Mouse (Mus musculus) forebrain, embryonic 13.5 days (tissue): ENCODE results near the gene Gm15557. TPM values are rescaled to one million over a fixed set of nuclear protein-coding genes. Genes with fewer than 3 reads are reported as not detected.

Experiments
- ATAC-seq: fragments of 200-750 bp; cut with Nextera tagmentation; 2 replicates; pipeline ENCODE4 v1.8.0; 2017
- H3K27ac ChIP-seq: fragments of 300-500 bp; sonication (generic); 2 replicates; pipeline ENCODE4 v1.5.1; 2015; ENCODE audit warnings: inconsistent platforms, mild to moderate bottlenecking, moderate library complexity
- H3K27me3 ChIP-seq: fragments of 300-500 bp; sonication (generic); 2 replicates; pipeline ENCODE4 v1.6.1; 2015; ENCODE audit warnings: mild to moderate bottlenecking, inconsistent platforms
- H3K36me3 ChIP-seq: fragments of 300-500 bp; sonication (generic); 2 replicates; pipeline ENCODE4 v1.6.1; 2015; ENCODE audit warnings: mild to moderate bottlenecking, inconsistent platforms; ENCODE audit not compliant: poor library complexity, severe bottlenecking
- H3K4me1 ChIP-seq: fragments of 300-500 bp; sonication (generic); 2 replicates; pipeline ENCODE4 v1.6.1; 2015; ENCODE audit warnings: inconsistent platforms
- H3K4me2 ChIP-seq: fragments of 300-500 bp; sonication (generic); 2 replicates; pipeline ENCODE4 v1.6.1; 2015; ENCODE audit warnings: inconsistent platforms, mild to moderate bottlenecking, moderate library complexity
- H3K4me3 ChIP-seq: fragments of 300-500 bp; sonication (generic); 2 replicates; pipeline ENCODE4 v1.5.1; 2015; ENCODE audit warnings: mild to moderate bottlenecking, inconsistent platforms
- H3K9ac ChIP-seq: fragments of 300-500 bp; sonication (generic); 2 replicates; pipeline ENCODE4 v1.6.1; 2015; ENCODE audit warnings: mild to moderate bottlenecking, inconsistent platforms
- H3K9me3 ChIP-seq: fragments of 300-500 bp; sonication (generic); replicated peaks from 2 replicates; pipeline ENCODE4 v1.6.1; 2016; ENCODE audit warnings: inconsistent platforms
- WGBS: fragments of 180-500 bp; shearing (Covaris S2); methylation state at CpG from one replicate; pipeline ENCODE4 v1.1.7; 2015; 5-methylcytosine and 5-hydroxymethylcytosine counted together
- polyA plus RNA-seq: library from polyadenylated mRNA; unstranded; fragments of >200 nt; fragmentation: Nextera tagmentation; extraction: Ambion mirVana; gene quantifications from 2 replicates; pipeline ENCODE4 v1.2.1, GENCODE M21; 2015

Gene Gm15557
- polyA plus RNA-seq, 1 experiment from 2014 or later = not detected

- Histone ChIP-seq H3K27ac (peak within 1 kb of the TSS; percentile 88), H3K4me2 (peak within 1 kb of the TSS; percentile 73), H3K36me3 (no peaks in the 10 kb centered on the region), H3K9me3 (no peaks in the 10 kb centered on the region), H3K4me3 (peak within 1 kb of the TSS; percentile 92), H3K27me3 (peaks cover 5% of the 10 kb centered on the region; the same call in 1 of the 2 replicates), H3K4me1 (peaks cover 10% of the 10 kb centered on the region), H3K9ac (peak within 1 kb of the TSS; percentile 97)
- under 1% methylated on average over 57 of the region's 59 CpGs for WGBS
- ATAC-seq = peak; percentile 98
Measured at GRCm38 (mm10) chr2:155956134-155957059, 15.9 kb downstream of the Gm15557 start, which contains the start of gene Cep250. Gene Cep250 (plus strand): TSS chr2:155956458.

GRCm38 (mm10) chr2:155959981-155960380 is 19.5 kb downstream of the Gm15557 start:
- peaks cover 32% of the 10 kb centered on the region for H3K36me3 ChIP-seq
- WGBS = 93% methylated on average over 5 of the region's 5 CpGs
- peaks cover 13% of the 10 kb centered on the region for H3K4me1 ChIP-seq
- H3K9ac ChIP-seq = no peak overlapping the region
- no peak for ATAC-seq
- no peak overlapping the region for H3K4me3 ChIP-seq
- no peak overlapping the region for H3K27ac ChIP-seq
- no peaks in the 10 kb centered on the region for H3K9me3 ChIP-seq
- no peaks in the 10 kb centered on the region for H3K27me3 ChIP-seq
- H3K4me2 ChIP-seq = no peak overlapping the region

GRCm38 (mm10) chr2:155961862-155962261 is 21.3 kb downstream of the Gm15557 start:
- no peak overlapping the region for H3K27ac ChIP-seq

GRCm38 (mm10) chr2:155962991-155963390 is 22.5 kb downstream of the Gm15557 start:
- no peak overlapping the region for H3K9ac ChIP-seq
- H3K27ac ChIP-seq = no peak overlapping the region
- no peak for ATAC-seq
- peaks cover 3% of the 10 kb centered on the region; the same call in 1 of the 2 replicates for H3K4me1 ChIP-seq
- no peak overlapping the region for H3K4me3 ChIP-seq
- 47% methylated on average over 1 of the region's 1 CpGs for WGBS
- H3K4me2 ChIP-seq = no peak overlapping the region
- no peaks in the 10 kb centered on the region for H3K27me3 ChIP-seq
- H3K9me3 ChIP-seq = no peaks in the 10 kb centered on the region
- H3K36me3 ChIP-seq = peaks cover 61% of the 10 kb centered on the region

More at GRCm38 (mm10) chr2:155961862-155962261, 21.3 kb downstream of the Gm15557 start:
- Histone ChIP-seq H3K4me3 (no peak overlapping the region), H3K9me3 (no peaks in the 10 kb centered on the region), H3K36me3 (peaks cover 50% of the 10 kb centered on the region), H3K4me2 (no peak overlapping the region), H3K27me3 (no peaks in the 10 kb centered on the region), H3K9ac (no peak overlapping the region), H3K4me1 (peaks cover 13% of the 10 kb centered on the region)
- no peak for ATAC-seq
- 80% methylated on average over 10 of the region's 10 CpGs for WGBS

- H3K36me3 ChIP-seq = peaks cover 94% of the 10 kb centered on the region
Measured at GRCm38 (mm10) chr2:155973348-155973747, 32.8 kb downstream of the Gm15557 start.

GRCm38 (mm10) chr2:155974087-155974731 is 33.7 kb downstream of the Gm15557 start:
- Histone ChIP-seq H3K9ac (no peak overlapping the region), H3K4me1 (no peaks in the 10 kb centered on the region), H3K4me3 (no peak overlapping the region), H3K4me2 (no peak overlapping the region), H3K9me3 (no peaks in the 10 kb centered on the region), H3K27ac (no peak overlapping the region), H3K27me3 (no peaks in the 10 kb centered on the region), H3K36me3 (peaks cover 94% of the 10 kb centered on the region)
- no peak for ATAC-seq
- 81% methylated on average over 14 of the region's 14 CpGs for WGBS

More at GRCm38 (mm10) chr2:155973348-155973747, 32.8 kb downstream of the Gm15557 start:
- no peak for ATAC-seq
- WGBS = 87% methylated on average over 6 of the region's 6 CpGs
- H3K9me3 ChIP-seq = no peaks in the 10 kb centered on the region
- H3K27ac ChIP-seq = no peak overlapping the region
- no peak overlapping the region for H3K9ac ChIP-seq
- H3K4me2 ChIP-seq = no peak overlapping the region
- H3K4me1 ChIP-seq = no peaks in the 10 kb centered on the region
- H3K27me3 ChIP-seq = no peaks in the 10 kb centered on the region
- no peak overlapping the region for H3K4me3 ChIP-seq

- no peak overlapping the region for H3K4me3 ChIP-seq
- no peaks in the 10 kb centered on the region for H3K9me3 ChIP-seq
- H3K9ac ChIP-seq = no peak overlapping the region
- ATAC-seq = no peak
- H3K27me3 ChIP-seq = no peaks in the 10 kb centered on the region
- 89% methylated on average over 5 of the region's 5 CpGs for WGBS
- H3K4me1 ChIP-seq = no peaks in the 10 kb centered on the region
- H3K4me2 ChIP-seq = no peak overlapping the region
- H3K27ac ChIP-seq = no peak overlapping the region
- H3K36me3 ChIP-seq = peaks cover 96% of the 10 kb centered on the region
Measured at GRCm38 (mm10) chr2:155979328-155979991, 38.9 kb downstream of the Gm15557 start.

- H3K4me1 ChIP-seq = no peaks in the 10 kb centered on the region
Measured at GRCm38 (mm10) chr2:155985776-155986175, 45.2 kb downstream of the Gm15557 start.

GRCm38 (mm10) chr2:155987131-155987530 is 46.6 kb downstream of the Gm15557 start:
- Histone ChIP-seq H3K4me3 (no peak overlapping the region), H3K9me3 (no peaks in the 10 kb centered on the region), H3K27ac (no peak overlapping the region), H3K9ac (no peak overlapping the region), H3K4me1 (no peaks in the 10 kb centered on the region), H3K4me2 (no peak overlapping the region), H3K36me3 (peaks cover 100% of the 10 kb centered on the region), H3K27me3 (no peaks in the 10 kb centered on the region)
- ATAC-seq = no peak
- 100% methylated on average over 6 of the region's 6 CpGs for WGBS

More at GRCm38 (mm10) chr2:155985776-155986175, 45.2 kb downstream of the Gm15557 start:
- WGBS = 91% methylated on average over 7 of the region's 7 CpGs
- H3K4me3 ChIP-seq = no peak overlapping the region
- H3K27ac ChIP-seq = no peak overlapping the region
- no peaks in the 10 kb centered on the region for H3K27me3 ChIP-seq
- H3K9me3 ChIP-seq = no peaks in the 10 kb centered on the region
- no peak for ATAC-seq
- H3K9ac ChIP-seq = no peak overlapping the region
- peaks cover 100% of the 10 kb centered on the region for H3K36me3 ChIP-seq
- H3K4me2 ChIP-seq = no peak overlapping the region

- no peaks in the 10 kb centered on the region for H3K9me3 ChIP-seq
- no peak overlapping the region for H3K27ac ChIP-seq
- ATAC-seq = no peak
- WGBS = 73% methylated on average over 4 of the region's 4 CpGs
- no peak overlapping the region for H3K4me2 ChIP-seq
- H3K27me3 ChIP-seq = no peaks in the 10 kb centered on the region
- no peak overlapping the region for H3K9ac ChIP-seq
- H3K36me3 ChIP-seq = peaks cover 100% of the 10 kb centered on the region
- no peak overlapping the region for H3K4me3 ChIP-seq
- no peaks in the 10 kb centered on the region for H3K4me1 ChIP-seq
Measured at GRCm38 (mm10) chr2:155989085-155989484, 48.6 kb downstream of the Gm15557 start.

- no peak for ATAC-seq
- no peak overlapping the region for H3K4me2 ChIP-seq
- H3K27ac ChIP-seq = no peak overlapping the region
- no peaks in the 10 kb centered on the region for H3K9me3 ChIP-seq
- 91% methylated on average over 10 of the region's 10 CpGs for WGBS
- H3K4me3 ChIP-seq = no peak overlapping the region
- no peaks in the 10 kb centered on the region for H3K27me3 ChIP-seq
- no peaks in the 10 kb centered on the region for H3K4me1 ChIP-seq
- no peak overlapping the region for H3K9ac ChIP-seq
- H3K36me3 ChIP-seq = peaks cover 100% of the 10 kb centered on the region
Measured at GRCm38 (mm10) chr2:155991151-155991550, 50.6 kb downstream of the Gm15557 start.
